Mouse (Mus musculus) megakaryocyte, embryonic 14.5 days (primary cell): ENCODE data around the gene Hacd4. TPM values are rescaled to one million over a fixed set of nuclear protein-coding genes. Genes with fewer than 3 reads are reported as not detected.
A peak's percentile ranks its signal among the peaks of the same experiment; 100 is the strongest.

ENCODE experiments used
- H3K27me3 ChIP-seq: replicated peaks from 2 replicates; pipeline ENCODE3; 2012; ENCODE audit warnings: inconsistent platforms
- H3K36me3 ChIP-seq: replicated peaks from 2 replicates; pipeline ENCODE3; 2012; ENCODE audit warnings: low read length, inconsistent platforms, mixed read lengths
- H3K4me1 ChIP-seq: 2 replicates; pipeline ENCODE4 v1.6.1; 2012; ENCODE audit warnings: inconsistent platforms
- H3K4me3 ChIP-seq: replicated peaks from 2 replicates; pipeline ENCODE3; 2012; ENCODE audit warnings: moderate library complexity, mild to moderate bottlenecking, inconsistent platforms
- H3K9me3 ChIP-seq: 2 replicates; pipeline ENCODE4 v1.6.1; 2012; ENCODE audit warnings: inconsistent platforms
- FLI1 ChIP-seq: IDR thresholded peaks from 2 replicates; pipeline ENCODE4 v1.6.1; 2012; ENCODE audit warnings: low read length, inconsistent platforms, mixed read lengths
- GATA1 ChIP-seq: IDR thresholded peaks from 3 replicates; pipeline ENCODE4 v1.6.1; 2012; ENCODE audit warnings: mixed read lengths, low read length, inconsistent platforms, borderline replicate concordance
- polyA plus RNA-seq: library from polyadenylated mRNA; stranded (reverse); fragments of >175 nt; gene quantifications from 2 replicates; pipeline ENCODE4 v1.2.3, GENCODE M21; 2012; ENCODE audit warnings: low replicate concordance; ENCODE audit not compliant: insufficient read depth

The Hacd4 gene
- polyA plus RNA-seq, 1 experiment = 5.1 TPM

DNA sequence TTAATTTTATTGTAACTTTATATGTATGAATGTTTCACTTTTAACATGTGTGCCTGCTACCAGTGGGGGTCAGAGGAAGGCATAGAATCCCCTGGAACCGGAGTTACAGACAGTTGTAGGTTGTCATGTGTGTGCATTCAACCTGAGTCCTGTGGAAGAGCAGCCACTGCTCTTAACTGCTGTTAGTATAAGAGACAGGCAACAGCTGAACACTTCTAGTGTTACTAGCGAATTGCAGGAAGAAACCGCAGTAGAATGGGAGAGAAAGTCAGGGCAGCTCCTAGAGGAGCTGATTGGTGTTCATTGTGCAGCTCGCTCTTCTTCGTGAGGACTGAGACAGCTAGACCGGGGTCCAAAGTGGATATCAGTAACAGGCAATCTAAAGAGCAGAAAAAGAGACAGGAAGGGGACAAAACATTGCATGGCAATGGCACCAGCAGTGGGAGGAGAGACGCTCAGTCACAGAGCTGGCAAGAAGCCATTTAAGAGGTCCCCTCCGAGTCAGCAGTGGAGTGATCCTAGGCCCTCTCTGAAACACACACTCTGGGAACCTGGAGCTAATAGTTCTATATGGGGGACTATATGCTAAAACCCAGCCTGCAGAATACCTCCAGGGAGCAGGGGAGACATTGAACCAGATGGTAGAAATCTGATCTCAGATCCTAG, 24.4 kb upstream of the Hacd4 start:
- Histone ChIP-seq H3K9me3 (no peaks in the 10 kb centered on the region), H3K4me3 (no peak overlapping the region), H3K27me3 (no peaks in the 10 kb centered on the region), H3K4me1 (peaks cover 33% of the 10 kb centered on the region), H3K36me3 (no peaks in the 10 kb centered on the region)
- TF ChIP-seq FLI1 (no peak), GATA1 (no peak)

DNA sequence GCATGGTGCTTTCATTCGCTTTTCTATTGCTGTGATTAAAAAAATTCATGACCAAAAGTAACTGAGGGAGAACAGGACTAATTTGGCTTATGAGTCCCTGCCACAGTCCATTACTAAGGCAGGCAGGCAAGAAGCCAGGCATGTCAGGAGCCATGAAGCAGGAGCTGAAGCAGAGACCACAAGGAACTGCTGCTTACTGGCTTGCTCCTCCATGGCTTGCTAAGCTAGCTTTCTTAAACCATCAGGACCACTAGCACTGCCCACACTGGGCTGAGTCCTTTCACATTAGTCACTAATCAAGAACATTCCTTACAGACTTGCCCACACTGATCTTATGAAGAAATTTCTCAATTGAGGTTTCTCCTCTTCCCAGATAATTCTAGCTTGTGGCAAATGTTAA, 23.8 kb upstream of the Hacd4 start:
- H3K27me3 ChIP-seq = no peaks in the 10 kb centered on the region
- no peaks in the 10 kb centered on the region for H3K9me3 ChIP-seq
- no peaks in the 10 kb centered on the region for H3K36me3 ChIP-seq
- H3K4me1 ChIP-seq = peaks cover 34% of the 10 kb centered on the region
- TF ChIP-seq GATA1 (no peak), FLI1 (no peak)
- no peak overlapping the region for H3K4me3 ChIP-seq

DNA sequence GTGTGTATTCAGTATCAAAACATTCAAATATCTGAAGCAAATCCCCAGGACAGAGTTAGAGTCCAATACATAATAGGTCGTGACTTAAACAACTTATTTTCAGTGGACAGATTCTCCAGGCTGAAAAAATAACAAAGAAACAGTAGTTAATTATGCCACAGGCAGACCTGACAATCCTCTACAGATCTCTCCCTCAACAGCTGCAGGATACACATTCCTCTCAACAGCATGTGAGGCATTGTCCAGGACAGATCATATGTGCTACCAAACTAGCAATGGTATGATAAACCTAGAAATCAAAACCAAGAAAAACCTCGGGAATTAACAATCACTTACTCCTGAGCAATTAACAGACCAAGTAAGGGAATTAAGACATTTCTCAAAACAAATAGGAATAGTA, 22.6 kb upstream of the Hacd4 start:
- Histone ChIP-seq H3K4me1 (peaks cover 34% of the 10 kb centered on the region), H3K27me3 (no peaks in the 10 kb centered on the region), H3K36me3 (no peaks in the 10 kb centered on the region), H3K9me3 (no peaks in the 10 kb centered on the region), H3K4me3 (no peak overlapping the region)
- TF ChIP-seq FLI1 (no peak), GATA1 (no peak)

GRCm38 (mm10) chr4:88458673-88459072, 19.9 kb upstream of the Hacd4 start:
- Histone ChIP-seq H3K36me3 (no peaks in the 10 kb centered on the region), H3K4me1 (peaks cover 27% of the 10 kb centered on the region), H3K9me3 (no peaks in the 10 kb centered on the region), H3K4me3 (no peak overlapping the region), H3K27me3 (no peaks in the 10 kb centered on the region)
- TF ChIP-seq GATA1 = no peak
- TF ChIP-seq FLI1 = no peak

DNA sequence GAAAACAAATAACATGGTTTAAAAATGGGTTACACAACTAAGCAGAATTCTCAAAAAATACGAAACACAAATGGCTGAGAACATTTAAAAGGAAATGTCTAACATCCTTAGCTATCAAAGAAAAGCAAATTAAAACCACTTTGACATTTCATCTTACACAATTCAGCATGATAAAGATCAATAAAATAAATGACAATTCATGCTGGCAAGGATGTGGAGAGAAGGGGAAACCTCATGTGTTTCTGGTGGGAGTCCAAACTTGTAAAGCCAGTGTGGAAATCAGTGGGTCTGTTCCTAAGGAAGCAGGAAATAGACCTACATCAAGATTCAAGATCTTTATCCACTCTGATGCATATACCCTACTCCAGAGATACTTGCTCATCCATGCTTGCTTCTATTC, 19.4 kb upstream of the Hacd4 start:
- TF ChIP-seq GATA1 (no peak), FLI1 (no peak)
- Histone ChIP-seq H3K4me3 (no peak overlapping the region), H3K4me1 (peaks cover 21% of the 10 kb centered on the region), H3K27me3 (no peaks in the 10 kb centered on the region), H3K36me3 (no peaks in the 10 kb centered on the region), H3K9me3 (no peaks in the 10 kb centered on the region)

DNA sequence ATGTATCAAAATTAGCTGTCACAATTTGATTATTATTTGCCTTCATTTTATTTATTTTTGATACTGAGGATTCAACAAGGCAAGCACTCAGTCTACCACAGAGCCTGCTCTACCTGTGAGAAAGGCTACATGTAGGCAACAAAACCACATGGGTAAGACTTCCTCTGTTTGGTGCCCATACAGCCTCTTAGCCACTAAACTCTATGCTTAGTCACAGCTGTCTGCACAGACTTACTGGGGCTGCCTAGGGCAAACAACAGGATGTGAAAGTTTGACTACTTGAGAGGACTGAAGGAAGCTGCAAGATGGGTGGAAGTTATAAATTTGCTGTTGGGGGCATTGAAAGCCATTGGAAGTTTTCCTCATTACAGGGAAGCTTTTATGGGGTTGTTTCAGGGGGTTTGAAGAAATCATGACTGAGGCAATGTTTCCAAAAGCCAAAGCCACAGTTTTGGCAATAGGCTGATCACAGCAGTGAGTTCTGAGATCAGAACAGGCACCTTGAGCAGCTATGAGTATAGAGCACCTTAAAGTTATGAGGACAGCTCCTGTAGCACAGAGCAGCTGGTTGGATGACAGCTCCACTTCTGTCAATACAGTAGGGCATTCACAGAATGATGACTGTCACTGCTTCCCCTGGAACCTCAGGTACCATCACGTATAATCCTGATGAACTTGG, 11.5 kb upstream of the Hacd4 start:
- H3K27me3 ChIP-seq = no peaks in the 10 kb centered on the region
- peaks cover 43% of the 10 kb centered on the region for H3K4me1 ChIP-seq
- H3K9me3 ChIP-seq = no peaks in the 10 kb centered on the region
- no peaks in the 10 kb centered on the region for H3K36me3 ChIP-seq
- TF ChIP-seq FLI1 (no peak), GATA1 (no peak)
- H3K4me3 ChIP-seq = peak overlapping the region; percentile 56

DNA sequence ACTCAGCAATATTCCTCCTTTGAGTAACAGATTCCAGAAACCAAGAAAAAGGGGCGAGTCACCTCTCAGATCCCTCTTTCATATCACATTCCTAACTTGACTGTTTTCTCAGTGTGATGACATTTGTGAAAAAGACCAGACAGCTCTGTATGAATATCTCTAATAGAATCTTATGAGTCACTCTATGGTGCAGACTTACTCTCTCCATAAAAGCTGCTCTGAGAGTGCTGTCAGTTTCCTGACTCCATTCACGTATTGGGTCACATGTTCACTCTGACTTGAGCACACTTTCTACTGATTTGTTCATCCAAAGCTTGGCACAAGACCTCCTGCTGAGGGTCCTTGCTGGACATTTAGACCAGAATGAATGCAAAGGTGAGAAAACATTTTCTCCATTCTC, 10.2 kb upstream of the Hacd4 start:
- Histone ChIP-seq H3K4me3 (no peak overlapping the region), H3K9me3 (no peaks in the 10 kb centered on the region), H3K27me3 (no peaks in the 10 kb centered on the region), H3K4me1 (peaks cover 50% of the 10 kb centered on the region), H3K36me3 (no peaks in the 10 kb centered on the region)
- TF ChIP-seq FLI1 = no peak
- TF ChIP-seq GATA1 = no peak

DNA sequence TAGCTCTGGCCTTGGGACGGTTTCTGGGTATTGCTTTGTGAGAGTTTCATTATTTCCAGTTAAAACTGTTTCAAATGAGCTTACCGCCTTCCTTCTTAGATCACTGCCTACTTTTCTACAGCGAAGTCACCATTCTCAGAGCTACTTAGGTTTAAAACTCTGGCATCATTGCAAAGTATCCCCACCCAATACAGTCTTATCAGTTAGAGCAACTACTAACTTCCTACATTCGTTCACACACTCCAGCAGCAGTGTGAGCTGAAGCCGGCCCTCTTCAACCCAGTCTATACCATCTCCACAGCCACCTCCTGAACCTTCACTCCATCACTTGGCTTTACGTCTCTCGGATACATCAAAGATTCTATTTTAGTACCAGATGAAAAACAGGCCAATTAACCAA, 2.1 kb upstream of the Hacd4 start:
- Histone ChIP-seq H3K36me3 (peaks cover 22% of the 10 kb centered on the region), H3K9me3 (no peaks in the 10 kb centered on the region), H3K4me3 (no peak overlapping the region), H3K27me3 (no peaks in the 10 kb centered on the region), H3K4me1 (peaks cover 88% of the 10 kb centered on the region)
- TF ChIP-seq FLI1 (no peak), GATA1 (no peak)

DNA sequence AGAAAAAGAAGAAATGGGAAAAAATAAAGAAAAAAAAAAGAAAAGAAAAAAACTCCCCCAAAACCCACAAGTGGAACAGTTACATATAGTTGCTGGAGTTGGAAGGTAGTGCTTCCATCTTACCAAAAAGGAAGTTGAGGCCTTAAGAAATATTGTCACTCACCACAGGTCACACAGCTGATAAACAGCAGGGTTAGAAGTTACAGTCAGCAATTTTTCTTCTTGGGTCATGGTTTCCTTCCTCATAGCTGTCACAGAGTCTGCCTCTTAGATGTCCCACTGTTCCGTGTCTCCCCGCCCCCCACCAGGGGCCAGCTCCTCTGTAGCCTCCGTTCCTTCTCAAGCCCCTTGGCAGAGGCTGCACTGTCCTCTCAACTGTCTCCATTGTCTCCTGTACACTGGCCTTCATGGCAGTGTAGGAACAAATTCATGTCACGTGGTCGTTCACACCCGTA, 968 bp upstream of the Hacd4 start:
- TF ChIP-seq GATA1 (peak; percentile 79; the same call in 1 of the 3 replicates), FLI1 (no peak)

GRCm38 (mm10) chr4:88438990-88439329, 232 bp upstream of the Hacd4 start:
- Histone ChIP-seq H3K4me3 (peak overlapping the region; percentile 93), H3K4me1 (peaks cover 87% of the 10 kb centered on the region), H3K9me3 (no peaks in the 10 kb centered on the region), H3K27me3 (no peaks in the 10 kb centered on the region), H3K36me3 (peaks cover 41% of the 10 kb centered on the region)
- TF ChIP-seq FLI1 = no peak
- TF ChIP-seq GATA1 = no peak

More for the DNA sequence above, 968 bp upstream of the Hacd4 start:
- H3K4me1 ChIP-seq = peaks cover 89% of the 10 kb centered on the region
- H3K4me3 ChIP-seq = peak overlapping the region; percentile 85
- no peaks in the 10 kb centered on the region for H3K27me3 ChIP-seq
- H3K36me3 ChIP-seq = peaks cover 33% of the 10 kb centered on the region
- H3K9me3 ChIP-seq = no peaks in the 10 kb centered on the region
